Mouse (Mus musculus) limb, embryonic 13.5 days (tissue): ENCODE data around the gene Phkg1. TPM values are rescaled to one million over a fixed set of nuclear protein-coding genes. Genes with fewer than 3 reads are reported as not detected.
"Not testable (repeated sequence)": the region's sequence is repeated elsewhere in the genome, so short reads cannot be mapped to it uniquely, and the experiment has no call there.

Experiments
- ATAC-seq: fragments of 200-750 bp; cut with Nextera tagmentation; 2 replicates; pipeline ENCODE4 v1.8.0; 2017; ENCODE audit warnings: low read depth, moderate number of reproducible peaks, moderate TSS enrichment; ENCODE audit not compliant: low FRiP score
- H3K27ac ChIP-seq: fragments of 300-500 bp; sonication (generic); 2 replicates; pipeline ENCODE4 v1.5.1; 2015; ENCODE audit warnings: inconsistent platforms, mild to moderate bottlenecking, moderate library complexity
- H3K27me3 ChIP-seq: fragments of 300-500 bp; sonication (generic); 2 replicates; pipeline ENCODE4 v1.6.1; 2015; ENCODE audit warnings: mild to moderate bottlenecking, inconsistent platforms
- H3K36me3 ChIP-seq: fragments of 300-500 bp; sonication (generic); 2 replicates; pipeline ENCODE4 v1.6.1; 2015; ENCODE audit warnings: inconsistent platforms, mild to moderate bottlenecking, moderate library complexity
- H3K4me1 ChIP-seq: fragments of 300-500 bp; sonication (generic); 2 replicates; pipeline ENCODE4 v1.6.1; 2015; ENCODE audit warnings: inconsistent platforms
- H3K4me2 ChIP-seq: fragments of 300-500 bp; sonication (generic); replicated peaks from 2 replicates; pipeline ENCODE4 v1.6.1; 2015; ENCODE audit warnings: inconsistent platforms, mild to moderate bottlenecking, moderate library complexity
- H3K4me3 ChIP-seq: fragments of 300-500 bp; sonication (generic); 2 replicates; pipeline ENCODE4 v1.5.1; 2015; ENCODE audit warnings: moderate library complexity, mild to moderate bottlenecking, inconsistent platforms
- H3K9ac ChIP-seq: fragments of 300-500 bp; sonication (generic); 2 replicates; pipeline ENCODE4 v1.6.1; 2015; ENCODE audit warnings: mild to moderate bottlenecking, inconsistent platforms
- H3K9me3 ChIP-seq: fragments of 300-500 bp; sonication (generic); 2 replicates; pipeline ENCODE4 v1.6.1; 2016; ENCODE audit warnings: inconsistent platforms
- WGBS: fragments of 180-500 bp; shearing (Covaris S2); methylation state at CpG from one replicate; pipeline ENCODE4 v1.1.7; 2015; 5-methylcytosine and 5-hydroxymethylcytosine counted together
- polyA plus RNA-seq: library from polyadenylated mRNA; unstranded; fragments of >200 nt; fragmentation: Nextera tagmentation; extraction: Ambion mirVana; gene quantifications from 2 replicates; pipeline ENCODE4 v1.2.1, GENCODE M21; 2015

Gene Phkg1
- polyA plus RNA-seq, 1 experiment from 2014 or later: 0.32 TPM

DNA sequence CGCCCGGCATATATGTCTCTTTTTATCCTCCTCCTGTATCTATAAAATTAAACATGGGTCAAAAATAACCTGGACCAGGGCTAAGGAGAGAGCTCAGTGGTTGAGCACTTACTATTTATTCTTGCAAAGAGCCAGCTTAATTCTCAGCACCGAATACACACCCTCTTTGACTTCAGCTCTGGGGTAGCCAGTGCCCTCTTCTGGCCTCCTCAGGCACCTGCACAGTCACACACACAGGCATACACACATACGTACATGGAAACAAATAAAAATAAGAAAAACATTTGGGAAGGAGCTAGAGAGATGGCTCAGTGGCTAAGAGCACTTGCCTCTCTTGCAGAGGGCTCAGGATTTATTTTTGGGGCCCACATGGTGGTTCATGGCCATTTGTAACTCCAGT, 23.6 kb upstream of the Phkg1 start:
- no peak for ATAC-seq
- H3K4me3 ChIP-seq: no peak overlapping the region
- H3K4me2 ChIP-seq: no peak overlapping the region
- WGBS: 95% methylated on average over 4 of the region's 4 CpGs
- no peaks in the 10 kb centered on the region for H3K9me3 ChIP-seq
- no peaks in the 10 kb centered on the region for H3K36me3 ChIP-seq
- H3K27ac ChIP-seq: no peak overlapping the region
- H3K27me3 ChIP-seq: no peaks in the 10 kb centered on the region
- H3K4me1 ChIP-seq: no peaks in the 10 kb centered on the region
- no peak overlapping the region for H3K9ac ChIP-seq

DNA sequence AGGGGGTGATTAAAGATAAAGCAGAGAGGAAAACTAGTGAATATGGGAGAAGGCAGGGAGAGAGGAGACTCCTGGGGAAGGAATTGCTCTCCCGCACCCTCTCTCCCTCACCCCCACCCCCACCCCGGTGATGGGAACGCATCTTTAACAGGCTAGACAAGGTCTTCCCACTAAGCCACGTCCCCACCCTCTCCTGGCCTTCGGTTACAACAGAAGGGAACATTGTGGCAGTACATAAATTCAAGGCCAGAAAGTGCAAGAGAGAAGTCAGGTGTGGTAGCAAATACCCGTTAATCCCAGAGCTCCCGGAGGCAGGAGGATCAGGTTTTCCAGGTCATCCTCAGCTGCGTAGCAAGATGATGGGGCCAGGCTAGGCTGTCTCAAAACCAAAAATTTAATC, 21.0 kb upstream of the Phkg1 start:
- 54% methylated on average over 8 of the region's 8 CpGs for WGBS
- H3K27me3 ChIP-seq: no peaks in the 10 kb centered on the region
- no peaks in the 10 kb centered on the region for H3K36me3 ChIP-seq
- H3K9me3 ChIP-seq: no peaks in the 10 kb centered on the region
- H3K4me2 ChIP-seq: no peak overlapping the region
- H3K9ac ChIP-seq: no peak overlapping the region
- no peak overlapping the region for H3K4me3 ChIP-seq
- no peak for ATAC-seq
- H3K4me1 ChIP-seq: no peaks in the 10 kb centered on the region
- H3K27ac ChIP-seq: no peak overlapping the region

DNA sequence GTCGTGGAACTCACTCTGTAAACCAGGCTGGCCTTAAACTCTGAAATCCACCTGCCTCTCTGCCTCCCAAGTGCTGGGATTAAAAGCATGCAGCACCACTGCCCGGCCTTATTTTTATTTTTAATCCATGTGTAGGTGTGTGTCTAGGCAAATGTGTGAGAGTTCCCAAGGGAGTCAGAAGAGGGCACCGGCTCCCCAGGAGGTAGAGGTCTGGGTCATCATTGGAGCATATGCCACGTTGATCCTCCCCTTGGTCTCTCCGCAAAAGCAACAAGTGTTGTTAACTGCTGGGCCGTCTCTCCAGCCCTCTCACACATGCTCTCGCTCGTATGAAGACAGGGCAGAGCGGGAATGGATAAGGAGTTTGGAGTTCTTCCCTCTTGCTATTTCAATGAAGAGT, 20.4 kb upstream of the Phkg1 start:
- no peaks in the 10 kb centered on the region for H3K27me3 ChIP-seq
- no peak overlapping the region for H3K4me3 ChIP-seq
- H3K4me2 ChIP-seq: no peak overlapping the region
- no peak for ATAC-seq
- no peak overlapping the region for H3K27ac ChIP-seq
- no peaks in the 10 kb centered on the region for H3K4me1 ChIP-seq
- no peaks in the 10 kb centered on the region for H3K36me3 ChIP-seq
- WGBS: 73% methylated on average over 9 of the region's 9 CpGs
- H3K9me3 ChIP-seq: no peaks in the 10 kb centered on the region
- H3K9ac ChIP-seq: no peak overlapping the region

DNA sequence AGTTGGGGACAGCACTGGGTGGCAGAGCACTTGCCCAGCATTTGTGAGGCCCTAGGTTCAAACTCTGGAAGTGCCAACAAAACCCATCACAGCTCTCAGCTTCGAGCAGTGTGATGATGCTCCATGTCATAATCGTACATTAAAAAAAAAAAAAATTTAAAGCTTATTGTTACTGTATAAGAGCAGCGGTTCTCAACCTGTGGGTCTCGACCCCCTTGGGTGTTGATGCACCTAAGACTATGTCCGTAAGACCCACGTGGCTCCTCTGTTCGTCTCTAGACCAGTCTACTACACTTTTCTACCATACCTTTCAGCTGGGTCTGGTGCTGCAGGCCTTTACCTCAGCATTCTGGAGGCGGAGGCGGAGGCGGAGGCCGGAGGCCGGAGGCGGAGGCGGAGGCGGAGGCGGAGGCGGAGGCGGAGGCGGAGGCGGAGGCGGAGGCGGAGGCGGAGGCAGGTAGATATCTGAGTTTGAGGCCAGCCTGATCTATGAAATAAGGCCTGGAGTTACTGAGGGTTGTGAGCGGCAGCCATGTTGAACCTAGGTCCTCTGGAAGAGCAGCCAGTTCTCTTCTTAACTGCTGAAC, 19.8 kb upstream of the Phkg1 start:
- H3K9ac ChIP-seq: no peak overlapping the region
- no peaks in the 10 kb centered on the region for H3K4me1 ChIP-seq
- H3K9me3 ChIP-seq: no peaks in the 10 kb centered on the region
- H3K27me3 ChIP-seq: no peaks in the 10 kb centered on the region
- no peak overlapping the region for H3K27ac ChIP-seq
- H3K4me2 ChIP-seq: no peak overlapping the region
- 90% methylated on average over 24 of the region's 24 CpGs for WGBS
- H3K36me3 ChIP-seq: no peaks in the 10 kb centered on the region
- no peak for ATAC-seq
- no peak overlapping the region for H3K4me3 ChIP-seq

GRCm38 (mm10) chr5:129915491-129915890, 17.1 kb upstream of the Phkg1 start:
- WGBS: 88% methylated on average over 11 of the region's 11 CpGs
- H3K9ac ChIP-seq, H3K9me3 ChIP-seq, H3K4me3 ChIP-seq, ATAC-seq, H3K36me3 ChIP-seq, H3K4me1 ChIP-seq, H3K27ac ChIP-seq, H3K4me2 ChIP-seq, H3K27me3 ChIP-seq: not testable (repeated sequence)

- Histone ChIP-seq H3K27me3 (no peaks in the 10 kb centered on the region), H3K4me1 (peaks cover 2% of the 10 kb centered on the region; the same call in 1 of the 2 replicates), H3K36me3 (no peaks in the 10 kb centered on the region), H3K4me2 (no peak overlapping the region), H3K4me3 (no peak overlapping the region), H3K9ac (no peak overlapping the region), H3K9me3 (no peaks in the 10 kb centered on the region), H3K27ac (no peak overlapping the region)
- no peak for ATAC-seq
- 29% methylated on average over 2 of the region's 2 CpGs for WGBS
These were observed 15.7 kb upstream of the Phkg1 start for GRCm38 (mm10) chr5:129914024-129914423.

DNA sequence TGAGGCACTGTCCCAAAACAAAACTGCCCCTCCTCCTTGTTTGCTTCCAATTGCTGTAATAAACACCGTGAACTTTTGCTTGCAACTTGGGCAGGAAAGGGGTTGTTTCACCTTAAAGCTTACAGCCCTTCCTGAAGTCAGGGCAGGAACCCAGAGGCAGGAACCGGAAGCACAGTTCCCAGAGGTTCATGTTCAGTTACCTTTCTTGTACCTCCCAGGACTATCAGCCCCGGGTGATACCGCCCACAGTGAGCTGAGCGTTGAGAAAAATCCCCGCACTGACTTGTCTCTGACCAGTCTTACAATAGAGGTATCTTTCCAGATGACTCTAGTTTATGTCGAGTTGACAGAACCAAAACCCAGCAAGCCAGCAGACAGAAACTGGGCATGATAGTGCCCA, 11.2 kb upstream of the Phkg1 start:
- Histone ChIP-seq H3K9me3 (no peaks in the 10 kb centered on the region), H3K9ac (no peak overlapping the region; the same call in 1 of the 2 replicates), H3K4me2 (peak overlapping the region; percentile 84; the same call in 1 of the 2 replicates), H3K36me3 (0 out of 2 replicates have a peak, but pooled peaks cover 4% of the 10 kb centered on the region), H3K4me1 (peaks cover 6% of the 10 kb centered on the region; the same call in 1 of the 2 replicates), H3K27me3 (no peaks in the 10 kb centered on the region), H3K4me3 (0 out of 2 replicates have a peak overlapping the region, but pooled peaks have one; percentile 68), H3K27ac (no peak overlapping the region)
- WGBS: 83% methylated on average over 7 of the region's 7 CpGs
- ATAC-seq: no peak

DNA sequence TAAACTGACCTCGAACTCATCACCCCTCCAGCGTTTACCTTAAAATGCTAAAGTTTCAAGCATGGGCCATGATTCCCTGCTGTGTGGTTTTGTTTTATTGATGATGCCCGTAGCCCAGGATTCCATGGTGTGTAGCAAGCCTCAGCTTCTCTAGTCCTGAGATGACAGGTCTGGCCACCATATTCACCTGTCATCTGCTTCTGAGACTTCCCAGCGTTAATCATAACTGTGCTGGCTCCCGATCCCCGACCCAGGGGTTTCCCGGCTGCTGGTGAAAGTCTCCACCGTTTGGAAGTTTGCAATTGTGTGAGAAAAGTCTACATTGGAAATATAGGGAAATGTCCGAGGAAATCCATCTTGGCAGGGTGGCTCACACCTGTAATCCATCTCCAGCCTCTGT, 10.8 kb upstream of the Phkg1 start:
- H3K27me3 ChIP-seq: no peaks in the 10 kb centered on the region
- 0 out of 2 replicates have a peak, but pooled peaks cover 4% of the 10 kb centered on the region for H3K36me3 ChIP-seq
- H3K9ac ChIP-seq: peak overlapping the region; percentile 82; the same call in 1 of the 2 replicates
- peak overlapping the region; percentile 68 for H3K4me3 ChIP-seq
- ATAC-seq: no peak
- WGBS: 70% methylated on average over 9 of the region's 9 CpGs
- peak overlapping the region; percentile 84 for H3K4me2 ChIP-seq
- no peak overlapping the region for H3K27ac ChIP-seq
- no peaks in the 10 kb centered on the region for H3K9me3 ChIP-seq
- peaks cover 6% of the 10 kb centered on the region; the same call in 1 of the 2 replicates for H3K4me1 ChIP-seq

- H3K9me3 ChIP-seq: no peaks in the 10 kb centered on the region
- H3K4me1 ChIP-seq: peaks cover 6% of the 10 kb centered on the region; the same call in 1 of the 2 replicates
- H3K4me2 ChIP-seq: peak within 1 kb of the TSS; percentile 84
- WGBS: 1% methylated on average over 63 of the region's 63 CpGs
- H3K36me3 ChIP-seq: 0 out of 2 replicates have a peak, but pooled peaks cover 7% of the 10 kb centered on the region
- peak within 1 kb of the TSS; percentile 82; the same call in 1 of the 2 replicates for H3K27ac ChIP-seq
- H3K4me3 ChIP-seq: peak within 1 kb of the TSS; percentile 68
- peak; percentile 97 for ATAC-seq
- peak within 1 kb of the TSS; percentile 82 for H3K9ac ChIP-seq
- no peaks in the 10 kb centered on the region for H3K27me3 ChIP-seq
These were observed 10.1 kb upstream of the Phkg1 start, which contains the start of gene Nupr1l for GRCm38 (mm10) chr5:129908242-129908965. Gene Nupr1l (plus strand): TSS chr5:129908540.

DNA sequence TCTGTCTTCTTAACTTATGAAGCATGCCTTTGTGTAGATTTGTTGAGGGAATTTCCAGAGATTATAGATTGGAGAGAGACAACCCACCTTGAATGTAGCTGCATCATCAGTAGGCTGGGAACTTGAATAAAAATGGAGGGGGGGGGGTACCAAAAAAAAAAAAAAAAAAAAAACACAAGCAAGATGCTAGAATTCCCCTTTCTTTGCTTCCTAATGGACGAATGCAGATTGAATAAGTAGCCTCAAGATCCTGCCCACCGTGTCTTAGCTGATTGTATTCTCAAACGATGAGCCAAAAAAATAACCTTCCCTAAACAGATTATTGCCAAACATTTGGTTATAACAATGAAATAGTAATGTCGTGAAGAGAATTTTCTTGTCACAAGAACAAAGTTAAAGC, 9.4 kb upstream of the Phkg1 start:
- WGBS: 28% methylated on average over 4 of the region's 4 CpGs
- Histone ChIP-seq H3K4me3 (peak overlapping the region; percentile 68), H3K27me3 (no peaks in the 10 kb centered on the region), H3K4me1 (peaks cover 6% of the 10 kb centered on the region; the same call in 1 of the 2 replicates), H3K9ac (peak overlapping the region; percentile 82), H3K9me3 (no peaks in the 10 kb centered on the region), H3K4me2 (peak overlapping the region; percentile 84), H3K36me3 (peaks cover 12% of the 10 kb centered on the region), H3K27ac (peak overlapping the region; percentile 82; the same call in 1 of the 2 replicates)
- ATAC-seq: no peak

GRCm38 (mm10) chr5:129895198-129896088, 2.9 kb downstream of the Phkg1 start, which contains the start of gene Zbed5:
Gene Zbed5 (plus strand): TSS chr5:129895723.
- Histone ChIP-seq H3K4me3 (peak within 1 kb of the TSS; percentile 73), H3K27ac (no peak within 1 kb of the TSS; the same call in 1 of the 2 replicates), H3K27me3 (no peaks in the 10 kb centered on the region), H3K9me3 (0 out of 2 replicates have a peak, but pooled peaks cover 3% of the 10 kb centered on the region), H3K4me1 (peaks cover 10% of the 10 kb centered on the region; the same call in 1 of the 2 replicates), H3K9ac (peak within 1 kb of the TSS; percentile 69), H3K36me3 (peaks cover under 1% of the 10 kb centered on the region), H3K4me2 (peak within 1 kb of the TSS; percentile 85)
- under 1% methylated on average over 44 of the region's 44 CpGs for WGBS
- peak; percentile 99 for ATAC-seq
